Mouse (Mus musculus) liver, embryonic 16.5 days (tissue): ENCODE data around the gene Olfr521. TPM values are rescaled to one million over a fixed set of nuclear protein-coding genes. Genes with fewer than 3 reads are reported as not detected.

ENCODE experiments used
- ATAC-seq: fragments of 200-750 bp; cut with Nextera tagmentation; 2 replicates; pipeline ENCODE4 v1.8.0; 2017; ENCODE audit warnings: low read depth, mild to moderate bottlenecking, moderate number of reproducible peaks, moderate library complexity
- H3K27ac ChIP-seq: fragments of 300-500 bp; sonication (generic); 2 replicates; pipeline ENCODE4 v1.5.1; 2014; ENCODE audit warnings: mild to moderate bottlenecking, low read length
- H3K27me3 ChIP-seq: fragments of 300-500 bp; sonication (generic); 2 replicates; pipeline ENCODE4 v1.6.1; 2014; ENCODE audit warnings: low read depth, low read length, mixed read lengths; ENCODE audit not compliant: control insufficient read depth, insufficient read depth
- H3K36me3 ChIP-seq: fragments of 300-500 bp; sonication (generic); 2 replicates; pipeline ENCODE4 v1.6.1; 2014; ENCODE audit warnings: mild to moderate bottlenecking; ENCODE audit not compliant: control insufficient read depth, insufficient read depth
- H3K4me1 ChIP-seq: fragments of 300-500 bp; sonication (generic); 2 replicates; pipeline ENCODE4 v1.6.1; 2014; ENCODE audit warnings: low read depth, low read length, mixed read lengths; ENCODE audit not compliant: control insufficient read depth
- H3K4me2 ChIP-seq: fragments of 300-500 bp; sonication (generic); 2 replicates; pipeline ENCODE4 v1.6.1; 2014; ENCODE audit warnings: low read depth, low read length, mixed read lengths
- H3K4me3 ChIP-seq: fragments of 300-500 bp; sonication (generic); 2 replicates; pipeline ENCODE4 v1.5.1; 2014; ENCODE audit warnings: low read depth, mild to moderate bottlenecking, low read length
- H3K9ac ChIP-seq: fragments of 300-500 bp; sonication (generic); 2 replicates; pipeline ENCODE4 v1.6.1; 2014; ENCODE audit warnings: low read depth, low read length
- H3K9me3 ChIP-seq: fragments of 300-500 bp; sonication (generic); replicated peaks from 2 replicates; pipeline ENCODE4 v1.6.1; 2016; ENCODE audit warnings: low read length; ENCODE audit not compliant: control insufficient read depth
- WGBS: fragments of 180-500 bp; shearing (Covaris S2); extraction: QIAGEN DNeasy Blood & Tissue Kit; methylation state at CpG from one replicate; pipeline ENCODE4 v1.1.7; 2014; ENCODE audit not compliant: insufficient replicate concordance; 5-methylcytosine and 5-hydroxymethylcytosine counted together
- polyA plus RNA-seq: library from polyadenylated mRNA; unstranded; fragments of >200 nt; fragmentation: Nextera tagmentation; extraction: Ambion mirVana; gene quantifications from 2 replicates; pipeline ENCODE4 v1.2.1, GENCODE M21; 2015

Olfr521 gene
- polyA plus RNA-seq, 1 experiment from 2014 or later = not detected

GRCm38 (mm10) chr7:99785553-99785952 lies 22.2 kb downstream of the Olfr521 start:
- Histone ChIP-seq H3K4me1 (no peaks in the 10 kb centered on the region), H3K27me3 (no peaks in the 10 kb centered on the region), H3K4me3 (no peak overlapping the region), H3K27ac (no peak overlapping the region), H3K36me3 (no peaks in the 10 kb centered on the region), H3K9me3 (no peaks in the 10 kb centered on the region), H3K4me2 (no peak overlapping the region), H3K9ac (no peak overlapping the region)
- WGBS = 63% methylated on average over 3 of the region's 3 CpGs
- ATAC-seq = no peak

DNA sequence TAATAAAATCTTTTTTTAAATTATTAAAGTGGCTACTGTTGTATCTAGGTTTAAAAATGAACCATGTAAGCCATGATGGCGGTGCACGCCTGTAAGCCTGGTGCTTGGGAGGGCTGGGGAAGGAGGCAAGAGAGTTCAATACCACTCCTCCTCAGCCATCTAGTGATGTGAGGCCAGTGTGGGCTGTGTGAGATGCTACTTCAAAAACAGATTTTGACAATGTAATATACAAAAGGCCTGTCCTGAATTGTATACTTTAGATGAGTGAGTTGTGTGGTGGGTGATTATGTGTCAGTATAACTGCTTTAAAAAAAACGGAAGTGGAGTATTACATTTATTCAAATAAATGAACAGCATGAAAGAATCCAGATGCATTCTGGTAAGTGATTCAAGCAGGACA lies 23.5 kb downstream of the Olfr521 start:
- no peaks in the 10 kb centered on the region for H3K9me3 ChIP-seq
- H3K4me2 ChIP-seq = no peak overlapping the region
- no peaks in the 10 kb centered on the region for H3K4me1 ChIP-seq
- WGBS = 69% methylated on average over 3 of the region's 3 CpGs
- no peak for ATAC-seq
- H3K36me3 ChIP-seq = no peaks in the 10 kb centered on the region
- no peak overlapping the region for H3K27ac ChIP-seq
- H3K27me3 ChIP-seq = no peaks in the 10 kb centered on the region
- H3K4me3 ChIP-seq = no peak overlapping the region
- no peak overlapping the region for H3K9ac ChIP-seq

GRCm38 (mm10) chr7:99787935-99788334 lies 24.6 kb downstream of the Olfr521 start:
- Histone ChIP-seq H3K4me3 (no peak overlapping the region), H3K4me1 (no peaks in the 10 kb centered on the region), H3K36me3 (no peaks in the 10 kb centered on the region), H3K27me3 (no peaks in the 10 kb centered on the region), H3K9ac (no peak overlapping the region), H3K9me3 (no peaks in the 10 kb centered on the region), H3K27ac (no peak overlapping the region), H3K4me2 (no peak overlapping the region)
- 44% methylated on average over 2 of the region's 2 CpGs for WGBS
- ATAC-seq = no peak

GRCm38 (mm10) chr7:99788563-99788962 lies 25.3 kb downstream of the Olfr521 start:
- no peaks in the 10 kb centered on the region for H3K36me3 ChIP-seq
- H3K9me3 ChIP-seq = no peaks in the 10 kb centered on the region
- H3K4me1 ChIP-seq = no peaks in the 10 kb centered on the region
- no peak overlapping the region for H3K27ac ChIP-seq
- no peaks in the 10 kb centered on the region for H3K27me3 ChIP-seq
- WGBS = 50% methylated on average over 5 of the region's 5 CpGs
- no peak for ATAC-seq
- H3K9ac ChIP-seq = no peak overlapping the region
- H3K4me3 ChIP-seq = no peak overlapping the region
- no peak overlapping the region for H3K4me2 ChIP-seq

DNA sequence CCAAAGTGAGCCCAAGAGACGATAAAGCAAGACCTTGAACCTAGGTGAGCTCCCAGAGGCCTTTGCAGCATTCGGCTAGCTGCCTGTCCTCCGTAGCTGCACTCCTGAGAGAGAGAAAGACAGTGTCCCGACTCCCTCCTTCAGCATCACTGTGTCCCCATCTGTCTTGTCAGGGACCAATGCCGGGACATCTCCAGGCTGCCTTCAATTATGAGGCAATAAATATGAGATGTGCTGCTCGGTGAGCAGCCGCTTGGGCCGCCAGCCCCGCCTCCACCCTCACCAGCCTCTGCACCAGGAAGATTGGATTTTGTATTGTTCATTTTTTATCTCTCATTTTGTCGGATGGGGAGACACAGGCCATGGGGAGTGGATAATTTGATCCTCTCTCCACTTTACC lies 27.5 kb downstream of the Olfr521 start:
- Histone ChIP-seq H3K4me1 (peaks cover 3% of the 10 kb centered on the region; the same call in 1 of the 2 replicates), H3K36me3 (no peaks in the 10 kb centered on the region), H3K27me3 (peaks cover 9% of the 10 kb centered on the region), H3K4me2 (no peak overlapping the region), H3K27ac (no peak overlapping the region), H3K9me3 (no peaks in the 10 kb centered on the region), H3K9ac (no peak overlapping the region), H3K4me3 (no peak overlapping the region)
- WGBS = 65% methylated on average over 10 of the region's 10 CpGs
- no peak for ATAC-seq

DNA sequence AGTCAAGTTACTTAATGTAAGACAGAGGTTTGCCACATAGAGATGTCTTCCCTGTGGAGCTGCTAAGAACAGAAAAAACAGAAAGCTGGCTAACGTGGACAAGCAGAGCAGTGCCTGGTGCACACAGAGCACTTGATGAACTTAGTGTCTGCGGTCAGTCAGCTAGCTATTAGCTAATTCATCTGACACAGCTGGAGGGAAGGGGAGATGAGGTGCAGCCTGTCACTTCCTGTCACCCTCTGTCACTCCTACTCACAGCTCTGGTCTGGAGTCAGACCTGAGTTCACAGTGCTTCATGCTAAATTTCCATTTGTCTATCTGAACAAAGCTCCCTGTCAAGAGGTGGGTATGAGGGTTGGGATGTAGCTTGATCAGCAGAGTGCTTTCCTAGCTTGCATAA lies 30.8 kb downstream of the Olfr521 start:
- WGBS = 48% methylated on average over 2 of the region's 2 CpGs
- Histone ChIP-seq H3K27me3 (peaks cover 16% of the 10 kb centered on the region), H3K27ac (no peak overlapping the region), H3K9ac (no peak overlapping the region), H3K4me1 (peaks cover 11% of the 10 kb centered on the region), H3K4me3 (no peak overlapping the region), H3K9me3 (no peaks in the 10 kb centered on the region), H3K36me3 (no peaks in the 10 kb centered on the region), H3K4me2 (no peak overlapping the region)
- ATAC-seq = no peak

DNA sequence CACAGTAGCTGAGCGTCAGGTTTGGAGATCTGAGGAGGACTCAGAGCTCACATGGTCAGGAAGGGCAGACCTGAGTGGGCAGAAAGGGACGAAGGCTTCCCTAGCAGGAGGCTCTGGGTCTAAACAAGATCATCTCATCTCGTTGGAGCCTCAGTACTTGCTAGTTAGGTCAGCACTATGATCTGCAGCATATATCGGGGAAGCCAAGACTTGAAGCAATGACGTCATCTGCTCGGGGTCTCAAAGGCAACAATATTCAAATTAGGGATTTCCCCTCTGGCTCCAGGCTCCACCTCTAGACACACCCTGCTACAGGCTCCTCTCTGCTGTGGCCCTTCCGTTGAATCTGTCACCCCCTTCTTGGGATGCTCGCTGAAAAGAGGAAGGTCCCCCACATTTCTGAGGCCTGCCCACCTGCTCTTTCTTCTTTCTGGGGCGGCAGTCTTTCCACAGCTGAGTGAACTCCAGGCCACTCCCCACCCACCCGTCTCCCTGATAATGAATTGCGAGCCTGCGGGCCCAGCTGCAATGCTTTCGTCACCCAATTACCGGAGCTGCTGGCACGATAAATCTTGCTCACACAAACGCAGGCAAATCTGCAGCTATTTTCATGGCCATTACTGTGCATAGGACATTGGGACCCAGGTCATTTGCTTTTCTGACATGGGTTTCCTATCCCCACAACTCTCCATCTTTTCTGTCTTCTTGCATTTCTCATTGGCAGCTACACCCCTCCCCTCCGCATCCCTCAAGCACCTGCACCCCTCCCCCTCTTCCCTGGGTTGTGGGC lies 32.1 kb downstream of the Olfr521 start:
- Histone ChIP-seq H3K9me3 (no peaks in the 10 kb centered on the region), H3K36me3 (no peaks in the 10 kb centered on the region), H3K27ac (no peak overlapping the region), H3K9ac (no peak overlapping the region), H3K4me2 (no peak overlapping the region), H3K4me1 (peaks cover 17% of the 10 kb centered on the region), H3K4me3 (no peak overlapping the region), H3K27me3 (peaks cover 16% of the 10 kb centered on the region)
- no peak for ATAC-seq
- 13% methylated on average over 17 of the region's 17 CpGs for whole genome bisulfite sequencing

GRCm38 (mm10) chr7:99796471-99796870 lies 33.2 kb downstream of the Olfr521 start:
- no peak overlapping the region for H3K4me3 ChIP-seq
- H3K9ac ChIP-seq = no peak overlapping the region
- no peaks in the 10 kb centered on the region for H3K9me3 ChIP-seq
- no peak overlapping the region for H3K4me2 ChIP-seq
- peaks cover 17% of the 10 kb centered on the region for H3K4me1 ChIP-seq
- ATAC-seq = no peak
- H3K36me3 ChIP-seq = no peaks in the 10 kb centered on the region
- H3K27ac ChIP-seq = no peak overlapping the region
- peaks cover 16% of the 10 kb centered on the region for H3K27me3 ChIP-seq
- 56% methylated on average over 3 of the region's 3 CpGs for WGBS

DNA sequence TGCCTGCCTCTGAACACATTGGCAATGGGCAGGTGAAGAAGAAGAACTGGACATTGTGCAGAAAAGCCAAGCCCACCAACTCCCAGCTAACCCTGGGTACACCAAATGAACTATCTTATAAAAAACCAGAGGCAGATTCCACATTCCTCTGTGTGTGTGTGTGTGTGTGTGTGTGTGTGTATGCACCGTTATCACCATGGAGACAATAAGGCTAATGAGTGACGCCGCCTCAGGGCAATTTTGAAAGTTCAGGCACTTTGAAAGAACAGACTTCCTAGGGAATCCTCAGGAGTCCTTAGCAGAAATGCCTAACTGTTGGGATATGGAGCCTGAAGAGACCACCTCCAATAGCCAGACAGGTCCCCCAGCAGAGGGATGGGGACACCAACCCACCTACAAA lies 34.0 kb downstream of the Olfr521 start:
- peaks cover 17% of the 10 kb centered on the region for H3K4me1 ChIP-seq
- no peak overlapping the region for H3K27ac ChIP-seq
- H3K4me3 ChIP-seq = no peak overlapping the region
- no peaks in the 10 kb centered on the region for H3K36me3 ChIP-seq
- H3K9ac ChIP-seq = no peak overlapping the region
- H3K4me2 ChIP-seq = no peak overlapping the region
- H3K9me3 ChIP-seq = no peaks in the 10 kb centered on the region
- H3K27me3 ChIP-seq = peaks cover 16% of the 10 kb centered on the region
- WGBS = 82% methylated on average over 3 of the region's 3 CpGs
- ATAC-seq = no peak
